Mouse (Mus musculus): Measurements from ENCODE around the gene Dab2ip.

Dab2ip gene

GRCm38 (mm10) chr2:35660953-35661374 is 102.9 kb downstream of the Dab2ip start:
- peak in 1 of 2 experiments; percentile 70 for DNase-seq

- peak; percentile 61 to 64 for DNase-seq
Measured at GRCm38 (mm10) chr2:35661454-35662000, 103.5 kb downstream of the Dab2ip start.

GRCm38 (mm10) chr2:35662001-35662491 is 104.0 kb downstream of the Dab2ip start:
- DNase-seq = peak; percentile 48 to 58

- no peak for DNase-seq
Measured at GRCm38 (mm10) chr2:35662738-35663550, 104.9 kb downstream of the Dab2ip start.

- DNase-seq = peak in 1 of 2 experiments; percentile 71
Measured at GRCm38 (mm10) chr2:35667746-35668145, 109.7 kb downstream of the Dab2ip start.

- no peak for DNase-seq
Measured at GRCm38 (mm10) chr2:35669217-35669616, 111.2 kb downstream of the Dab2ip start.

GRCm38 (mm10) chr2:35669748-35670147 is 111.7 kb downstream of the Dab2ip start:
- no peak for DNase-seq

GRCm38 (mm10) chr2:35670300-35670699 is 112.2 kb downstream of the Dab2ip start:
- DNase-seq = no peak

- DNase-seq = no peak
Measured at GRCm38 (mm10) chr2:35671980-35672910, 114.2 kb downstream of the Dab2ip start.

GRCm38 (mm10) chr2:35673181-35673580 is 115.1 kb downstream of the Dab2ip start:
- no peak for DNase-seq

- no peak for DNase-seq
Measured at GRCm38 (mm10) chr2:35673986-35674385, 115.9 kb downstream of the Dab2ip start.

GRCm38 (mm10) chr2:35674431-35674830 is 116.4 kb downstream of the Dab2ip start:
- DNase-seq = no peak

- peak; percentile 64 to 67 for DNase-seq
Measured at GRCm38 (mm10) chr2:35676075-35676665, 118.1 kb downstream of the Dab2ip start.

GRCm38 (mm10) chr2:35677855-35678254 is 119.8 kb downstream of the Dab2ip start:
- DNase-seq = peak; percentile 76 to 82

GRCm38 (mm10) chr2:35678440-35678839 is 120.4 kb downstream of the Dab2ip start:
- peak; percentile 52 to 54 for DNase-seq

GRCm38 (mm10) chr2:35679812-35680672 is 122.0 kb downstream of the Dab2ip start:
- no peak for DNase-seq

GRCm38 (mm10) chr2:35680833-35681232 is 122.8 kb downstream of the Dab2ip start:
- DNase-seq = peak; percentile 58 to 76

- no peak for DNase-seq
Measured at GRCm38 (mm10) chr2:35684005-35684404, 125.9 kb downstream of the Dab2ip start.

GRCm38 (mm10) chr2:35684735-35685312 is 126.8 kb downstream of the Dab2ip start:
- no peak for DNase-seq

GRCm38 (mm10) chr2:35686104-35686503 is 128.0 kb downstream of the Dab2ip start:
- DNase-seq = peak in 1 of 2 experiments; percentile 59

- peak in 1 of 2 experiments; percentile 60 for DNase-seq
Measured at GRCm38 (mm10) chr2:35687557-35688070, 129.5 kb downstream of the Dab2ip start.

Data from cerebellum, postnatal 25 days (tissue).